Mouse (Mus musculus): ENCODE data around the gene Cd1d1. TPM values are rescaled to one million over a fixed set of nuclear protein-coding genes. Genes with fewer than 3 reads are reported as not detected.
"Not testable (repeated sequence)": the region's sequence is repeated elsewhere in the genome, so short reads cannot be mapped to it uniquely, and the experiment has no call there.

Cd1d1 gene
- 26.4 and 28.9 TPM in 2 replicates for polyA plus RNA-seq (2015; fragmentation: Nextera tagmentation; extraction: Ambion mirVana)

- H3K27me3 ChIP-seq: no peaks in the 10 kb centered on the region
- ATAC-seq (ENCODE audit: insufficient number of reproducible peaks, low FRiP score, low TSS enrichment, low read depth): no peak
- peak within 1 kb of the TSS; percentile 56 for H3K4me3 ChIP-seq
- H3K36me3 ChIP-seq: no peaks in the 10 kb centered on the region
- WGBS: 25% methylated on average over 8 of the region's 8 CpGs
- peak within 1 kb of the TSS; percentile 67 for H3K4me2 ChIP-seq
- H3K9me3 ChIP-seq: no peaks in the 10 kb centered on the region
- H3K27ac ChIP-seq: peak within 1 kb of the TSS; percentile 88
- H3K9ac ChIP-seq: peak within 1 kb of the TSS; percentile 62
- no peaks in the 10 kb centered on the region for H3K4me1 ChIP-seq
These were observed at the start of gene Cd1d1 for GRCm38 (mm10) chr3:86999415-86999740. Gene Cd1d1 (minus strand): TSS chr3:86999441.

GRCm38 (mm10) chr3:87047801-87048200 is 48.6 kb upstream of the Cd1d1 start:
- Histone ChIP-seq H3K27me3 (no peaks in the 10 kb centered on the region), H3K36me3 (no peaks in the 10 kb centered on the region), H3K4me1 (no peaks in the 10 kb centered on the region), H3K4me2 (no peak overlapping the region), H3K9me3 (no peaks in the 10 kb centered on the region), H3K27ac (no peak overlapping the region), H3K9ac (no peak overlapping the region), H3K4me3 (no peak overlapping the region)
- ATAC-seq (ENCODE audit: insufficient number of reproducible peaks, low FRiP score, low TSS enrichment, low read depth): no peak
- 94% methylated on average over 5 of the region's 5 CpGs for WGBS

GRCm38 (mm10) chr3:87041733-87042132 is 42.5 kb upstream of the Cd1d1 start:
- 65% methylated on average over 2 of the region's 2 CpGs for WGBS

GRCm38 (mm10) chr3:87038500-87038899 is 39.3 kb upstream of the Cd1d1 start:
- no peak overlapping the region for H3K9ac ChIP-seq
- WGBS: 84% methylated on average over 6 of the region's 6 CpGs
- no peaks in the 10 kb centered on the region for H3K36me3 ChIP-seq
- H3K27ac ChIP-seq: no peak overlapping the region
- H3K9me3 ChIP-seq: no peaks in the 10 kb centered on the region
- no peak for ATAC-seq (ENCODE audit: insufficient number of reproducible peaks, low FRiP score, low TSS enrichment, low read depth)
- no peaks in the 10 kb centered on the region for H3K27me3 ChIP-seq
- no peak overlapping the region for H3K4me2 ChIP-seq
- H3K4me3 ChIP-seq: no peak overlapping the region
- H3K4me1 ChIP-seq: no peaks in the 10 kb centered on the region

More at GRCm38 (mm10) chr3:87041733-87042132, 42.5 kb upstream of the Cd1d1 start:
- no peak for ATAC-seq (ENCODE audit: insufficient number of reproducible peaks, low FRiP score, low TSS enrichment, low read depth)
- H3K4me2 ChIP-seq: no peak overlapping the region
- H3K27ac ChIP-seq: no peak overlapping the region
- H3K36me3 ChIP-seq: no peaks in the 10 kb centered on the region
- no peaks in the 10 kb centered on the region for H3K4me1 ChIP-seq
- no peaks in the 10 kb centered on the region for H3K9me3 ChIP-seq
- no peak overlapping the region for H3K9ac ChIP-seq
- no peaks in the 10 kb centered on the region for H3K27me3 ChIP-seq
- no peak overlapping the region for H3K4me3 ChIP-seq

GRCm38 (mm10) chr3:87034061-87034460 is 34.8 kb upstream of the Cd1d1 start:
- WGBS: 85% methylated on average over 4 of the region's 4 CpGs
- no peaks in the 10 kb centered on the region for H3K36me3 ChIP-seq
- ATAC-seq (ENCODE audit: insufficient number of reproducible peaks, low FRiP score, low TSS enrichment, low read depth): no peak

GRCm38 (mm10) chr3:87033357-87033756 is 34.1 kb upstream of the Cd1d1 start:
- ATAC-seq (ENCODE audit: insufficient number of reproducible peaks, low FRiP score, low TSS enrichment, low read depth): no peak
- no peak overlapping the region for H3K27ac ChIP-seq
- H3K9ac ChIP-seq: no peak overlapping the region
- no peaks in the 10 kb centered on the region for H3K36me3 ChIP-seq
- 21% methylated on average over 8 of the region's 8 CpGs for WGBS
- H3K27me3 ChIP-seq: peaks cover 4% of the 10 kb centered on the region; the same call in 1 of the 2 replicates
- H3K9me3 ChIP-seq: no peaks in the 10 kb centered on the region
- no peaks in the 10 kb centered on the region for H3K4me1 ChIP-seq
- no peak overlapping the region for H3K4me3 ChIP-seq
- no peak overlapping the region for H3K4me2 ChIP-seq

More at GRCm38 (mm10) chr3:87034061-87034460, 34.8 kb upstream of the Cd1d1 start:
- H3K4me1 ChIP-seq: no peaks in the 10 kb centered on the region
- peaks cover 4% of the 10 kb centered on the region; the same call in 1 of the 2 replicates for H3K27me3 ChIP-seq
- H3K9ac ChIP-seq: no peak overlapping the region
- no peak overlapping the region for H3K4me2 ChIP-seq
- no peak overlapping the region for H3K4me3 ChIP-seq
- no peaks in the 10 kb centered on the region for H3K9me3 ChIP-seq
- H3K27ac ChIP-seq: no peak overlapping the region

GRCm38 (mm10) chr3:87030855-87031254 is 31.6 kb upstream of the Cd1d1 start:
- no peaks in the 10 kb centered on the region for H3K36me3 ChIP-seq
- no peak for ATAC-seq (ENCODE audit: insufficient number of reproducible peaks, low FRiP score, low TSS enrichment, low read depth)
- H3K27me3 ChIP-seq: peaks cover 4% of the 10 kb centered on the region; the same call in 1 of the 2 replicates
- H3K27ac ChIP-seq: no peak overlapping the region
- 19% methylated on average over 6 of the region's 6 CpGs for WGBS
- no peak overlapping the region for H3K4me3 ChIP-seq
- H3K4me2 ChIP-seq: no peak overlapping the region
- no peak overlapping the region for H3K9ac ChIP-seq
- H3K4me1 ChIP-seq: no peaks in the 10 kb centered on the region
- no peaks in the 10 kb centered on the region for H3K9me3 ChIP-seq

- Histone ChIP-seq H3K4me2 (no peak overlapping the region), H3K36me3 (no peaks in the 10 kb centered on the region), H3K27ac (no peak overlapping the region), H3K4me1 (no peaks in the 10 kb centered on the region), H3K4me3 (no peak overlapping the region), H3K9me3 (no peaks in the 10 kb centered on the region), H3K9ac (no peak overlapping the region), H3K27me3 (no peaks in the 10 kb centered on the region)
- no peak for ATAC-seq (ENCODE audit: insufficient number of reproducible peaks, low FRiP score, low TSS enrichment, low read depth)
- 66% methylated on average over 2 of the region's 2 CpGs for WGBS
These were observed 18.5 kb upstream of the Cd1d1 start for GRCm38 (mm10) chr3:87017707-87018106.

- WGBS: 85% methylated on average over 1 of the region's 1 CpGs
- Histone ChIP-seq H3K27me3 (no peaks in the 10 kb centered on the region), H3K4me2 (no peak overlapping the region), H3K27ac (no peak overlapping the region), H3K9ac (no peak overlapping the region), H3K9me3 (no peaks in the 10 kb centered on the region), H3K4me3 (no peak overlapping the region), H3K36me3 (no peaks in the 10 kb centered on the region), H3K4me1 (no peaks in the 10 kb centered on the region)
- ATAC-seq (ENCODE audit: insufficient number of reproducible peaks, low FRiP score, low TSS enrichment, low read depth): no peak
These were observed 17.8 kb upstream of the Cd1d1 start for GRCm38 (mm10) chr3:87017001-87017400.

- WGBS: 56% methylated on average over 4 of the region's 4 CpGs
- H3K4me2 ChIP-seq: no peak overlapping the region
- H3K36me3 ChIP-seq: no peaks in the 10 kb centered on the region
- H3K27me3 ChIP-seq: no peaks in the 10 kb centered on the region
- ATAC-seq (ENCODE audit: insufficient number of reproducible peaks, low FRiP score, low TSS enrichment, low read depth): no peak
- H3K9me3 ChIP-seq: no peaks in the 10 kb centered on the region
- no peak overlapping the region for H3K9ac ChIP-seq
- H3K4me3 ChIP-seq: no peak overlapping the region
- H3K27ac ChIP-seq: no peak overlapping the region
- H3K4me1 ChIP-seq: no peaks in the 10 kb centered on the region
These were observed 16.7 kb upstream of the Cd1d1 start for GRCm38 (mm10) chr3:87015931-87016330.

- not testable (repeated sequence) for ATAC-seq (ENCODE audit: insufficient number of reproducible peaks, low FRiP score, low TSS enrichment, low read depth); H3K27me3 ChIP-seq; H3K9me3 ChIP-seq; H3K27ac ChIP-seq; H3K36me3 ChIP-seq; H3K4me3 ChIP-seq; H3K9ac ChIP-seq; H3K4me1 ChIP-seq; H3K4me2 ChIP-seq
- WGBS: 79% methylated on average over 3 of the region's 3 CpGs
These were observed 13.2 kb upstream of the Cd1d1 start for GRCm38 (mm10) chr3:87012406-87012805.

- WGBS: 71% methylated on average over 1 of the region's 1 CpGs
- not testable (repeated sequence) for ATAC-seq (ENCODE audit: insufficient number of reproducible peaks, low FRiP score, low TSS enrichment, low read depth); H3K4me3 ChIP-seq; H3K36me3 ChIP-seq; H3K27me3 ChIP-seq; H3K27ac ChIP-seq; H3K4me2 ChIP-seq; H3K9me3 ChIP-seq; H3K9ac ChIP-seq; H3K4me1 ChIP-seq
These were observed 9.0 kb upstream of the Cd1d1 start for GRCm38 (mm10) chr3:87008281-87008680.

- no peaks in the 10 kb centered on the region for H3K27me3 ChIP-seq
- H3K4me1 ChIP-seq: no peaks in the 10 kb centered on the region
- WGBS: 37% methylated on average over 4 of the region's 4 CpGs
- no peak overlapping the region for H3K4me3 ChIP-seq
- H3K9ac ChIP-seq: no peak overlapping the region
- H3K4me2 ChIP-seq: no peak overlapping the region
- ATAC-seq (ENCODE audit: insufficient number of reproducible peaks, low FRiP score, low TSS enrichment, low read depth): no peak
- H3K27ac ChIP-seq: no peak overlapping the region
- no peaks in the 10 kb centered on the region for H3K9me3 ChIP-seq
- H3K36me3 ChIP-seq: no peaks in the 10 kb centered on the region
These were observed 1.4 kb upstream of the Cd1d1 start for GRCm38 (mm10) chr3:87000676-87001075.

Data from limb, embryonic 15.5 days (tissue).